Mouse (Mus musculus) heart, adult 10 weeks (tissue): ENCODE results near the gene Celsr3. TPM values are rescaled to one million over a fixed set of nuclear protein-coding genes. Genes with fewer than 3 reads are reported as not detected.

Experiments
- polyA plus RNA-seq: library from polyadenylated mRNA; stranded (reverse); fragments of 350-450 nt; fragmentation: Illumina TruSeq; extraction: RNeasy Lipid Tissue Mini Kit (QIAGEN cat#74804); gene quantifications from one replicate; pipeline ENCODE4 v1.2.3, GENCODE M21; 2014; ENCODE audit warnings: low read depth, low replicate concordance

The Celsr3 gene
- not detected for polyA plus RNA-seq

DNA sequence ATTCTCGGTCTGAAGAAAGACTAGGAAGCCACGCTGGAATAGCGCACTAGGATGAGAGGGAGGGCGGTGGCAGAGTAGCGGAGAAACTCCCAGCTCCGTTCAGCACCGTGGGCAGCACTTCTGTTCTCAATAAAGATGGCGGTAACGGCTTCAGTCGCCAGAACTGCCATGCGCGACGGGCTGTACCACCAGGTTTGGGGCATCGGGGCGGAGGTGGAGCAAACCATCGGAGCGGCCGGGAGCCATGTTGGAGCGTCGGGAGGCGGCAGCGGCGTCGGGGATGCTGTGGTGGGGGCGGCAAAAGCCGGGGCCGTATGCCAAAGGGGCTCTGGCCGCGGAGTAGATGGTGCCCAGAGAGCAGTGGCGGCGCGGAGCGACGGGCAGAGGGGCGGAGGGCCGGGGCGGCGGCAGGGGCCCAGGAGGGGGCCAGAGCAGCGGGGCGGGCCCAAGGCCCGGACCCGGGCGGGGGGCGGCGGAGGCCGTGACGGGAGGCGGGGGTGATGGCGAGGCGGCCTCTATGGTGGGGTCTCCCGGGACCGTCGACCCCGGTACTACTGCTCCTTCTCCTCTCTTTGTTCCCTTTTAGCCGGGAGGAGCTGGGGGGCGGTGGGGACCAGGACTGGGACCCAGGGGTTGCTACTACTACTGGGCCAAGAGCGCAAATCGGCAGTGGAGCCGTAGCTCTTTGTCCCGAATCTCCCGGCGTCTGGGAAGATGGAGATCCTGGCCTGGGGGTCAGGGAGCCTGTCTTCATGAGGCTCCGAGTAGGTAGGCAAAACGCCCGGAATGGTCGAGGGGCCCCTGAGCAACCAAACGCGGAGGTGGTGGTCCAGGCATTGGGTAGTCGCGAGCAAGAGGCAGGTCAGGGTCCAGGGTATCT, at the start of gene Celsr3:
Gene Celsr3, plus strand, starts transcription at position 501 of the 880 bp plus-strand sequence.

DNA sequence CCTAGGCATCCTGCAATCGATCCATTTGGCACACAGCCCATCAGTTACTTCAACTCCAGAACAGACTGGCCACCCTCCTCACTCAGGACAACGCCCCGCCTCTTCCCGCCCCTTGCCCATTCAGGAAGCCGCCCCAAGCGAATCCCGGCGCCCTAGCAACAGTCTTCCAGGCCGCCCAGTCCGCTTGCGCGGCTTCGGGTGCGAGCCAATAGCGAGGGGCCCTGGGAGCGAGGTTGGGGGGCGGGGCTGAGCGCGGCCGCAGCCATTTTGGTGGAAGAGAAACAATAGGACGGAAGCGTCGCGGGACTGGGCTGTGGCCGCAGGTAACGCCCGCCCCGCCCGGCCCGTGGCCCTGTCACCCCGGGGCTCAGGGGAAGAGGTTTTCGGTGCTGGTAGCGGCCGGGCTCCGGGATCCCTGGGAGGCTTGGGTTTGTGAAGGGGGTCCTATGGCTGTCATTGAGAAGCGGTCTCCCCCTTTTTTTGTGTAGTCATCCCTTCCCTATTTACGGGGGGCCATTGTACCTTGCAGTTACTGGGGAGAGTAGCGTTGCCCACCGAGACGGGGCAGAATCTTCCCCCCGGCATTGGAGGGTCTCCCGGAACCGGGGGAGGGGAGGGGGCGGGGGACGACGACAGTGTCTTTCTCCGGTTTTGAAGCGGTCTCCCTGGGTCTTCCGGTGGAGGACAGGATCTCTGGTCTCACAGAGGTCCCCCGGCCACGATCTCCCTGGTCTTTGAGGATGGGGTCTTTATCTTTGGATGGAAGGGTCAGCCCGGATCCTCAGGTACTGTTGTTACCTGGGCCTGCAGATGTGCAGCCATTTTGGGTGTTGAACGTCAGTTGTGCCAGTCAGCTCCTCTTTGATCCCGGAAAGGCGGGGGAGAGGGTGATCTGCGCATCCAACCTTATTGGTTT, 42.3 kb upstream of the Celsr3 start, which contains the start of gene Ip6k2:
Gene Ip6k2, plus strand, starts transcription at position 249 of the 916 bp plus-strand sequence.

DNA sequence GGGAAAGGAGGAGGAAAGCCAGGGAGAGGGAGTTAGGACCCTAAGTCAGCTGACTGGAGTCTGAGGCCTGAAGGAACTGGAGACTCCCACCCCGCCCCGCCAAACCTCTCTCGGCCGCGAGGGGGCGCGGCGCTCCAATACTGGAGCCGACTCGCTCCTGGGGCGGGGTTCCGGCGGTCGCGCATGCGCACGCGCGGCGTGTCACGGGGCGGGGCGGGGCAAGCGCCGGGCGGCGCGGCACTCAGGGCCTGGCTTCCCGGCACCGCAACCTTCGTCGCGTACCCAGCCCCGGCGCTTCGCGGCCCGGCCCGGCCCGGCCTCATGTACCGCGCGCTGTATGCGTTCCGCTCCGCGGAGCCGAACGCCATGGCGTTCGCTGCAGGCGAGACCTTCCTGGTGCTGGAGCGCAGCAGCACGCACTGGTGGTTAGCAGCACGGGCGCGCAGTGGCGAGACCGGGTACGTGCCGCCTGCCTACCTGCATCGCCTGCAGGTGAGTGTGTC, 17.9 kb upstream of the Celsr3 start, which contains the start of gene Nckipsd:
Gene Nckipsd, plus strand, starts transcription at position 206 of the 503 bp plus-strand sequence.

DNA sequence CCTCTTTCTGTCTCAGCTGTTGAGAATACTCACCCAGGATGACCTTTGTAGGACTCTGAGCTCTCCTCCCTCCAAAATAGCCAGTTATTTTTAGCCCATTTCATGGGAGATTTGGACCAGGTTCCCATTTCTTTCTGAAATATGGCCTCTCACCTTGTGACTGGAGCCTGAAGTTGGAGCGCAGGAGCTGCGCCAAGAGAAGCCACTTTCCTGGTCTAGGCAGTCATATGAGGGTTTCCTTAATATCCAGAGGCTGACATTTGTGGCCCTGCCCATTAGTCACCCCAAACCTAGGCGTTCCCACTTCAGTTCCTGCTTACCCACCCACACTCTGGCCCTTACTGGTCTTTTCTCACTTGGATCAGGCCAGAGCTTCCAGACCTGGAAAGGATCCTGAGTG, 26.9 kb downstream of the Celsr3 start, which contains the start of gene Slc26a6:
Gene Slc26a6, plus strand, starts transcription at position 308 of the 400 bp plus-strand sequence.

Other genes with a start within 250 kb of the Celsr3 start
- 15.6 TPM for gene Wdr6, start 247.6 kb upstream of the Celsr3 start, polyA plus RNA-seq
- 17.8 TPM for gene P4htm, start 228.7 kb upstream of the Celsr3 start, polyA plus RNA-seq
- 39.2 TPM for gene Arih2, start 176.9 kb upstream of the Celsr3 start, polyA plus RNA-seq
- gene Slc25a20, start 164.2 kb upstream of the Celsr3 start, polyA plus RNA-seq, result 202 TPM
- gene Prkar2a, start 137.0 kb upstream of the Celsr3 start, polyA plus RNA-seq, result 62.2 TPM
- gene Ip6k2, start 42.5 kb upstream of the Celsr3 start, polyA plus RNA-seq, result 22.0 TPM
- 11.4 TPM for gene Nckipsd, start 18.0 kb upstream of the Celsr3 start, polyA plus RNA-seq
- gene Slc26a6, start 27.0 kb downstream of the Celsr3 start, polyA plus RNA-seq, result 27.2 TPM
- not detected for gene Tmem89, start 88.3 kb downstream of the Celsr3 start, polyA plus RNA-seq
- 1,473 TPM for gene Uqcrc1, start 110.3 kb downstream of the Celsr3 start, polyA plus RNA-seq
- 0.60 TPM for gene Col7a1, start 127.3 kb downstream of the Celsr3 start, polyA plus RNA-seq
- 0.42 TPM for gene Ucn2, start 159.7 kb downstream of the Celsr3 start, polyA plus RNA-seq
- 4.6 TPM for gene Pfkfb4, start 165.5 kb downstream of the Celsr3 start, polyA plus RNA-seq
- 40.8 TPM for gene Shisa5, start 212.2 kb downstream of the Celsr3 start, polyA plus RNA-seq
- gene Trex1, start 233.4 kb downstream of the Celsr3 start, polyA plus RNA-seq, result 22.4 TPM
- 7.5 TPM for gene Atrip, start 247.8 kb downstream of the Celsr3 start, polyA plus RNA-seq